Mouse (Mus musculus) pancreas, adult 10 weeks (tissue): ENCODE results near the gene H2al1o. TPM values are rescaled to one million over a fixed set of nuclear protein-coding genes. Genes with fewer than 3 reads are reported as not detected.

ENCODE experiments used
- polyA plus RNA-seq: library from polyadenylated mRNA; stranded (reverse); fragments of 350-450 nt; fragmentation: Illumina TruSeq; extraction: RNeasy Lipid Tissue Mini Kit (QIAGEN cat#74804); gene quantifications from one replicate; pipeline ENCODE4 v1.2.3, GENCODE M21; 2015; ENCODE audit warnings: low read depth, low replicate concordance; ENCODE audit not compliant: insufficient read depth

The H2al1o gene
- not detected for polyA plus RNA-seq

DNA sequence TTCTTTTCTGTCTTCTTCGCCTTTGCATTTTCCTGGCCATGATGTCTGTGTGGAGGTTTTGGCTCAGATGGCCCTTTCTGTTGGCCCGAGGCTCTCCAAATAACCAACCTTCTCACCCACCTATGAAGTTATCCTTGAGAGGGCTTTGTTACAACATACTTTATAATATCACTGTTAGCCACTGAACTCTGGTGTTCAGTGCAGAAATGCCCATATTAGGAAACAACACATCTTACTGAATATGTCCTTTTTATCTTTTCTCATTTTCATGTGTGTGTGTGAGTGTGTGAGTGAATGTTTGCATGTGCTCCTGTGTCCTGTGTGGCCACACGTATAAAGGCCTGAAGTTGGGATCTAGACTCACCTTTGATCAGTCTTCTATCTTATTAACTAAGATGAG is at the start of gene H2al1o:
Gene H2al1o, minus strand, starts transcription at position 101 of the 400 bp plus-strand sequence.

Other genes starting within 250 kb of the H2al1o start
- gene H2al1k, start 221.8 kb downstream of the H2al1o start, polyA plus RNA-seq: not detected
- gene Cybb, start 84.6 kb downstream of the H2al1o start, polyA plus RNA-seq: 2.1 TPM
- 20.5 TPM for gene Dynlt3, start 90.6 kb upstream of the H2al1o start, polyA plus RNA-seq